ENCODE assay signal across 8 mouse cellular contexts in the genomic region with DNA sequence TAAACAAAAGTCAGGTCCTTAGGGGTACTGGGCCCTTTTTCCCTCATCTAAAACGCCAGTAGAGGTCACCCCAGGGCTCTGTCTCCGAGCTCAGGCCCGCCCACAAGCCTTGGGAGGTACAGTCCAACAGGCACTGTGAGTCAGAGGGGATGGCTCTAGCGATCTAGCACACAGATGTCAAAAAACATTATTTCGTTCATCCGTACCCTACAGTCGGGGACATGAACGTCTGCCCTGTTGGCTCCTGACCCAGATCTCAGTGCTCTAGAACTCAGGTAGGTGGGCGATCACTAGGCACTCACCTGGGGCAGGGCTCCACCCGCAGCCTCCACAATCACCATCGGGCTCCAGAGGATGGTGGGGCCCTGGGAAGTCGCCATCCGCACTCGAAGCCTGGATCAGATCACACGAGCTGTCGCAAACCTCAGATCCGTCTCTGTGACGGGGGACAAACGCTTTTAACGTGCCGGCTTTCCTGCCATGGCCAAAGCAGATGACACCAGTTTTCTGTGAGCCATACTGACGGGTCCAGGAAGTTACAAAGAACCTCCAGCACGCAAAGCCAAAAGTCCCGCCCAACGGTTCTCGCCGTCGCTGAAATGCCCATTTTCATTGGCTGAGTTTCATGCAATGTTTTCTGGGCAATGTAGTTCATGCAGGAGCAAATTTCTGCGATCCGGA. TPM values are rescaled to one million over a fixed set of nuclear protein-coding genes. Genes with fewer than 3 reads are reported as not detected.
DNase-seq lines count a peak whose midpoint lies in the region; ATAC-seq and TF ChIP-seq lines count a peak whose summit lies in the region.

TSS of gene Zfp954 (minus strand) at position 568 of the 681 bp plus-strand sequence.

- H3K4me3 ChIP-seq in hindbrain, embryonic 10.5 days: peak within 1 kb of the TSS; percentile 63
- peak within 1 kb of the TSS; percentile 66 for H3K4me3 ChIP-seq in lung, postnatal 0 days (ENCODE audit: low read depth, low read length)

- H3K36me3 ChIP-seq in hindbrain, embryonic 10.5 days: peaks cover 36% of the 10 kb centered on the region
- no peaks in the 10 kb centered on the region for H3K36me3 ChIP-seq in lung, postnatal 0 days (ENCODE audit: insufficient read depth, low read length)

- under 1% methylated on average over 30 of the region's 30 CpGs for WGBS in hindbrain, embryonic 10.5 days
- WGBS in lung, postnatal 0 days: under 1% methylated on average over 30 of the region's 30 CpGs

- peak; percentile 58 for TF ChIP-seq CTCF in lung, postnatal 0 days (IDR thresholded peaks at IDR 0.05)

- peak within 1 kb of the TSS; percentile 34 for H3K9ac ChIP-seq in lung, postnatal 0 days (replicated peaks; ENCODE audit: low read depth)

- H3K4me1 ChIP-seq in hindbrain, embryonic 10.5 days (replicated peaks): peaks cover 11% of the 10 kb centered on the region
- 0 out of 2 replicates have a peak, but pooled peaks cover 3% of the 10 kb centered on the region for H3K4me1 ChIP-seq in lung, postnatal 0 days (ENCODE audit: insufficient read depth, low read depth, low read length)

- no peaks in the 10 kb centered on the region for H3K27me3 ChIP-seq in hindbrain, embryonic 10.5 days (ENCODE audit: insufficient read depth, poor library complexity, severe bottlenecking)
- no peaks in the 10 kb centered on the region for H3K27me3 ChIP-seq in lung, postnatal 0 days (replicated peaks; ENCODE audit: insufficient read depth, low read length)

- DNase-seq in MN1 (ENCODE audit: low spot score): peak; percentile 84
- peak; percentile 90 for DNase-seq in cerebellum, adult 9-10 months
- peak; percentile 84 for DNase-seq in hindbrain, embryonic 10.5 days (ENCODE audit: low spot score)
- peak; percentile 90 for DNase-seq in layer of hippocampus, adult 9-11 months
- peak; percentile 95 for DNase-seq in lung, postnatal 0 days (ENCODE audit: low spot score)
- peak; percentile 64 for DNase-seq in ovary, postnatal 14 days (ENCODE audit: low spot score)
- peak; percentile 84 for DNase-seq in thymus, postnatal 14 days

- H3K27ac ChIP-seq in hindbrain, embryonic 10.5 days: peak within 1 kb of the TSS; percentile 81
- peak within 1 kb of the TSS; percentile 64 for H3K27ac ChIP-seq in lung, postnatal 0 days (ENCODE audit: low read length)

- peak; percentile 99 for ATAC-seq in frontal cortex, adult (ENCODE audit: low TSS enrichment)
- ATAC-seq in lung, postnatal 0 days: peak; percentile 97

- H3K4me2 ChIP-seq in lung, postnatal 0 days (replicated peaks; ENCODE audit: low read depth, low read length): peak within 1 kb of the TSS; percentile 70

- no peak for TF ChIP-seq EP300 in lung, postnatal 0 days (IDR thresholded peaks at IDR 0.05)

- 0 out of 2 replicates have a peak, but pooled peaks cover 3% of the 10 kb centered on the region for H3K9me3 ChIP-seq in hindbrain, embryonic 10.5 days
- H3K9me3 ChIP-seq in lung, postnatal 0 days (ENCODE audit: low read length): no peaks in the 10 kb centered on the region

RNA-seq across cellular contexts. Expression of gene Zfp954, which starts in this region (rescaled TPM):
- 15.1 and 17.2 TPM in 2 replicates for polyA plus RNA-seq in hindbrain, embryonic 10.5 days (2016; fragmentation: Nextera tagmentation; extraction: Ambion mirVana)
- 10.4 and 11.9 TPM in 2 replicates for polyA plus RNA-seq in lung, postnatal 0 days (2015; fragmentation: Nextera tagmentation; extraction: Ambion mirVana)

Comparison
In these comparisons a context has a peak if more than half of its experiments do, and no peak if none do; other contexts are left out.
1. Peak in every context shown above with its lines: DNase-seq, ATAC-seq, H3K4me3 ChIP-seq and H3K27ac ChIP-seq.